Mouse (Mus musculus) heart, adult 2 months (tissue): Measurements from ENCODE around the gene Laptm4a.

ENCODE experiments used
- CTCF ChIP-seq: fragments of 200-600 bp; IDR thresholded peaks from 2 replicates; pipeline ENCODE4 v1.8.1; 2022; ENCODE audit warnings: antibody characterized with exemption, mild to moderate bottlenecking, moderate library complexity
- POLR2A ChIP-seq: fragments of 200-500 bp; IDR thresholded peaks from 2 replicates; pipeline ENCODE4 v1.6.1; 2011; ENCODE audit warnings: mild to moderate bottlenecking, low read depth, low read length, control low read depth; ENCODE audit not compliant: insufficient read depth

DNA sequence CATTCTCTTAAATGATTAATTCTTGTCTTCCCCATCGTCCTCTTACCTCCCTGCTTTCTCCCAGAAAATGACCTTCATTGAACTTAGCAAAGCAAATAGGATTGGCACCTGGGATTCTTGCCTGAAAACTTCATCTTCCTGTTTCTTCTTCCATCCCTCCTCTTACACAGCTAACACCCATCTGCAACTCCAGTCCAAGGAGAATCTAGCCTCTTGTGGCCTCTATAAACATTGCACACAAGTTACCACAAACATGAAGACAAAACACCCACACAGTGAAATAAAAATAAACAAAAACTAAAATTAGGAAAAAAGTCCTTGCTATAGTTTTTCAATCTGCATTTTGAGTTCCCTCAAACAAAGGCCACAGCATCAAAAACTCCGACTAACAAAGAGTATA, 2.1 kb downstream of the Laptm4a start:
- no peak for TF ChIP-seq POLR2A
- peak; percentile 46 for TF ChIP-seq CTCF
